Mouse (Mus musculus): ENCODE data around the gene Tnni1. TPM values are rescaled to one million over a fixed set of nuclear protein-coding genes. Genes with fewer than 3 reads are reported as not detected.

Tnni1 gene
- total and polyA plus RNA-seq, 2 experiments = 0.46 TPM; not detected in 1

DNA sequence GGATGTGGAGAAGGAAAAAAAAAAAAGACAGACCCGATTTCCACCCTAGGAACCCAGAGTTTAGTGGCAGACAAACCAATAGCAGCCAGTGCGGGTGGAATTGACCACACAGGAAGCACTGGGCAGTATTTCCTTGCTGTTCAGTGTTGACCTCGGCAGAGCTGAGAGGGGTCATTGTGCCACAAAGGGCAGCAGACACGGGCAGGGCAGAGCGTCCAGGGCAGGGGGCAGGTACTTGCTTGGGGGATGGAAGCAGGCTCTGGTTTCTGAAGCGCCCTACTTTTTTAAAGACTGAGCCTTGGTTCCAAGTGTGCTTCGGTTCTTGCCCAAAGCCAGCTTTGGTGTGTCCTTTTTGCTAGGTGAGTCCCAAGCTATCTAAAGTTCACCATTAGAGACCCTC lies 9.0 kb upstream of the Tnni1 start:
- no peak for DNase-seq (ENCODE audit: extremely low read depth, low read depth, low spot score)
- no peaks in the 10 kb centered on the region for H3K4me1 ChIP-seq (ENCODE audit: control insufficient read depth, insufficient read depth, low read length)
- H3K27ac ChIP-seq (replicated peaks; ENCODE audit: insufficient read depth, low read depth, low read length) = no peak overlapping the region

DNA sequence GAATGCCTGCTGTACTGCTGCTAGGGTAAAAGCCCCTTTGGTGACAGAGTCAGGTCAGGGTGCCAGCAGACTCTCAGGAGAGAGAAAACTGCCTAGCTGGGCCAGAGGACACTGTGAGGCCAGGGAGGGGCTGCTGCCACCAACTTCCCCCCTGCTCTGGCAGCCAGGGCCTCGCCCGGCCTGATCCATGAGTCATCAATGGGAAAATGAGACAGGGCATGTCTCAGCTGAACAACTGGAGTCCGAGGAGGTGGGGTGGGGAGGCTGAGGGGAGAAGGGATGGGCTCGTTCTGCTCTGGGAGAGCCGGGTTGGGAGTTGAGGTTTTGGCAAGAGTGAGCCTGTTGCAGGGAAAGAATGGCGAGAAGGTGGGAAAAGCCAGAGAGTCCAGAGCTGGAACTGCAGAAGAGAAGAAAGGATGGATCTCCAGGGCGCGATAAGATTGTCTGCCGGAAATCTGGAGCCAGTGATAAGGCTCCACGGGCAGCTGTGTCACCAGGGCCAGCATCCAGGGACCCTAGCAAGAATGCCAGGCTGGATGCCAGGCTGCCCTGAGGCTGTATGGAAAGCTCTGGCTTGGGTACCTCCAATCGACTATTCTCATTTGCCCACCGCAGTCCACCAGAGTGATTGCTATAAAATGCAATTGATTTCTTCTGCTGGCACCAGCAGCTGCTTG lies 8.2 kb upstream of the Tnni1 start:
- Histone ChIP-seq H3K27ac (replicated peaks; ENCODE audit: insufficient read depth, low read depth, low read length) (no peak overlapping the region), H3K27me3 (ENCODE audit: control insufficient read depth, insufficient read depth, low read length) (peaks cover 4% of the 10 kb centered on the region; the same call in 1 of the 2 replicates), H3K79me2 (ENCODE audit: control insufficient read depth, insufficient read depth, low read length) (no peaks in the 10 kb centered on the region), H3K4me3 (ENCODE audit: insufficient read depth, low read depth, low read length) (no peak overlapping the region), H3K36me3 (ENCODE audit: control insufficient read depth, insufficient read depth, low read length) (no peaks in the 10 kb centered on the region), H3K4me1 (ENCODE audit: control insufficient read depth, insufficient read depth, low read length) (no peaks in the 10 kb centered on the region), H3K9ac (ENCODE audit: low read depth, low read length) (no peak overlapping the region)
- WGBS = 65% methylated on average over 12 of the region's 12 CpGs
- TF ChIP-seq CTCF (IDR thresholded peaks at IDR 0.05; ENCODE audit: low read depth, low read length) (no peak), POLR2A (IDR thresholded peaks at IDR 0.05; ENCODE audit: extremely low read depth, insufficient read depth, low read length) (no peak)
- DNase-seq (ENCODE audit: extremely low read depth, low read depth, low spot score) = no peak

More for the DNA sequence above, 9.0 kb upstream of the Tnni1 start:
- TF ChIP-seq CTCF (IDR thresholded peaks at IDR 0.05; ENCODE audit: low read depth, low read length) = no peak
- Histone ChIP-seq H3K36me3 (ENCODE audit: control insufficient read depth, insufficient read depth, low read length) (no peaks in the 10 kb centered on the region), H3K27me3 (ENCODE audit: control insufficient read depth, insufficient read depth, low read length) (peaks cover 11% of the 10 kb centered on the region; the same call in 1 of the 2 replicates), H3K9ac (ENCODE audit: low read depth, low read length) (no peak overlapping the region), H3K79me2 (ENCODE audit: control insufficient read depth, insufficient read depth, low read length) (no peaks in the 10 kb centered on the region), H3K4me3 (ENCODE audit: insufficient read depth, low read depth, low read length) (no peak overlapping the region)
- 62% methylated on average over 7 of the region's 7 CpGs for WGBS

DNA sequence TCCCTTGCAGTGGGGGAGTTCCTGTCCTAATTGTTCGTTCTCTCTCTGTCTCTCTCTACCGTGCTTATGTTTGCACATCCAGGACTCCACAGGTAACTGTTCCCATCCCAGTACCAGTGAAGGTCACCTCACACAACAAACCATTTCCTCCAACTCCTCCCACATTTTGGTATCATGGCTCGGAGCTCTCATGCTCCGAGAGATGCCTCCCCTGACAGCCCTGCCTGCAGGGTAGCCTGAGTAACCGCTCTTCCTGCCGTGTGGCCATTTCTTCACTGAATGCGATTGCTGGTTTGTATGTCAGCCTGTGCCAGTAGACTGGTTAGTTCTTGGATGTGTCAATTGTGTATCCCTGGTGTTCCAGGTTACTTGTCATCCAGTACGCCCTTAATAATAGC lies 7.7 kb upstream of the Tnni1 start:
- H3K27ac ChIP-seq (replicated peaks; ENCODE audit: insufficient read depth, low read depth, low read length) = no peak overlapping the region
- 0 out of 2 replicates have a peak, but pooled peaks cover 2% of the 10 kb centered on the region for H3K27me3 ChIP-seq (ENCODE audit: control insufficient read depth, insufficient read depth, low read length)
- no peaks in the 10 kb centered on the region for H3K36me3 ChIP-seq (ENCODE audit: control insufficient read depth, insufficient read depth, low read length)
- no peak overlapping the region for H3K9ac ChIP-seq (ENCODE audit: low read depth, low read length)
- 61% methylated on average over 8 of the region's 8 CpGs for WGBS
- H3K4me3 ChIP-seq (ENCODE audit: insufficient read depth, low read depth, low read length) = no peak overlapping the region
- DNase-seq (ENCODE audit: extremely low read depth, low read depth, low spot score) = no peak
- TF ChIP-seq POLR2A (IDR thresholded peaks at IDR 0.05; ENCODE audit: extremely low read depth, insufficient read depth, low read length) = no peak
- TF ChIP-seq CTCF (IDR thresholded peaks at IDR 0.05; ENCODE audit: low read depth, low read length) = no peak
- no peaks in the 10 kb centered on the region for H3K79me2 ChIP-seq (ENCODE audit: control insufficient read depth, insufficient read depth, low read length)
- no peaks in the 10 kb centered on the region; the same call in 1 of the 2 replicates for H3K4me1 ChIP-seq (ENCODE audit: control insufficient read depth, insufficient read depth, low read length)

DNA sequence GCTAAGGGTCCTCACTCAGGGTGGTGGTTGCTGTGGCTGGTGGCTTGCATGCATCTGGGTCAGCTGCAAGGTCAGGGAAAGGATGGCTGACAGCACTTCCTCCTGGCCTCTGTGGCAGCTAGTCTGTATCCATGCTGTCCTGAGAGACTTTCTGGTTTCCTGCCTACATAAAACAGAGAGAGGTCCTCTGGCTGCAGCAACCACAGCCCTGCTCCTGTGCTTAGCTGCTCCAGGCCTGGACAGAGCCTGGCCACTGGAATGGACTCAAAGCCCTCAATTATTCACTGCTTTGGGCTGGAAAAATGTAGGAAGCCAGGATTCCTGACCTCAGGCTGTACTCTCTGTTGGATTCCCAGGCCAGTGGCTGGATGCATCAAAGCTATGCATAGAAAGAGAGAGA lies 2.6 kb upstream of the Tnni1 start:
- Histone ChIP-seq H3K79me2 (ENCODE audit: control insufficient read depth, insufficient read depth, low read length) (no peaks in the 10 kb centered on the region), H3K9ac (ENCODE audit: low read depth, low read length) (no peak overlapping the region), H3K27me3 (ENCODE audit: control insufficient read depth, insufficient read depth, low read length) (0 out of 2 replicates have a peak, but pooled peaks cover under 1% of the 10 kb centered on the region), H3K27ac (replicated peaks; ENCODE audit: insufficient read depth, low read depth, low read length) (no peak overlapping the region), H3K4me1 (ENCODE audit: control insufficient read depth, insufficient read depth, low read length) (no peaks in the 10 kb centered on the region; the same call in 1 of the 2 replicates), H3K36me3 (ENCODE audit: control insufficient read depth, insufficient read depth, low read length) (no peaks in the 10 kb centered on the region), H3K4me3 (ENCODE audit: insufficient read depth, low read depth, low read length) (no peak overlapping the region)
- no peak for DNase-seq (ENCODE audit: extremely low read depth, low read depth, low spot score)
- TF ChIP-seq CTCF (IDR thresholded peaks at IDR 0.05; ENCODE audit: low read depth, low read length) = no peak
- no peak for TF ChIP-seq POLR2A (IDR thresholded peaks at IDR 0.05; ENCODE audit: extremely low read depth, insufficient read depth, low read length)

DNA sequence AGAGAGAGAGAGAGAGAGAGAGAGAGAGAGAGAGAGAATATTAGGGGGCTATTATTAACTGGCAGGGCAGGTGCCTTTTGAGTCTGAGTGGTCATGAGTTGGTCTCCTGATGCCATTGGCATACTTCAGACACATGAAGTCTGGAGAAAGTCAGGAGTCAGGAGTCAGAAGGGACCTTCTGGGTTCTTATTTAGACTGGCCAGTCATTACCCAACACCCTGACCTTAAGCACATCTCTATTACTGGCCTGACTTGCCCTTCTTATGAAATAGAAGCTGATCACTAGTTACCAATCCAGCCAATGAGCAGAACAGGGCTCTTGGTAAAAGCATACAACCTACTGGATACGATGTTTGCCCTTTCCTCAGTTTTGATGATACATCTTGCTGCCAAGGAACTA lies 2.2 kb upstream of the Tnni1 start:
- Histone ChIP-seq H3K27me3 (ENCODE audit: control insufficient read depth, insufficient read depth, low read length) (no peaks in the 10 kb centered on the region), H3K4me1 (ENCODE audit: control insufficient read depth, insufficient read depth, low read length) (no peaks in the 10 kb centered on the region; the same call in 1 of the 2 replicates), H3K4me3 (ENCODE audit: insufficient read depth, low read depth, low read length) (no peak overlapping the region), H3K79me2 (ENCODE audit: control insufficient read depth, insufficient read depth, low read length) (no peaks in the 10 kb centered on the region), H3K27ac (replicated peaks; ENCODE audit: insufficient read depth, low read depth, low read length) (no peak overlapping the region), H3K9ac (ENCODE audit: low read depth, low read length) (no peak overlapping the region), H3K36me3 (ENCODE audit: control insufficient read depth, insufficient read depth, low read length) (no peaks in the 10 kb centered on the region)
- TF ChIP-seq POLR2A (IDR thresholded peaks at IDR 0.05; ENCODE audit: extremely low read depth, insufficient read depth, low read length) (no peak), CTCF (IDR thresholded peaks at IDR 0.05; ENCODE audit: low read depth, low read length) (no peak)
- WGBS = 86% methylated on average over 1 of the region's 1 CpGs
- DNase-seq (ENCODE audit: extremely low read depth, low read depth, low spot score) = no peak

DNA sequence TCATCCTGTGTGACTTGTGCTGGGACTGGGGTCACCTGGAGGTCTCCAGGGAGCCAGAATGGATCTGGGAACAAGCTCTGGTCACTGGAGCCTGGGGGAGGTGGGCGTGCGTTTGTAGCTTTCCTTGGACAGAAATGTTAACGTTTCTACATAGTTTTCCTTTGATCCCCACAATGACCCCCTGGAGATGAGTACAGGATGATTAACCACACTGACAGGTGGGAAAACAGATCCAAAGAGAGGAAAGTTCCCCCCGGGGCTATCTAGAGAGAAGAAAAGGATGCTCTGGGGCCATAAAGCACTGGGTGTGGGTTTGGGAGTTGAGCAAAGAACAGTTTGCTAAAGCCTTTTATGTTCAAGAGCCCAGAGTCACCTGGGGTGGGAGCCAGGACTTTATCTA lies 1.4 kb downstream of the Tnni1 start:
- H3K9ac ChIP-seq (ENCODE audit: low read depth, low read length) = no peak overlapping the region
- H3K4me3 ChIP-seq (ENCODE audit: insufficient read depth, low read depth, low read length) = no peak overlapping the region
- H3K36me3 ChIP-seq (ENCODE audit: control insufficient read depth, insufficient read depth, low read length) = no peaks in the 10 kb centered on the region
- 69% methylated on average over 4 of the region's 4 CpGs for WGBS
- H3K79me2 ChIP-seq (ENCODE audit: control insufficient read depth, insufficient read depth, low read length) = no peaks in the 10 kb centered on the region
- no peaks in the 10 kb centered on the region; the same call in 1 of the 2 replicates for H3K4me1 ChIP-seq (ENCODE audit: control insufficient read depth, insufficient read depth, low read length)
- no peak overlapping the region for H3K27ac ChIP-seq (replicated peaks; ENCODE audit: insufficient read depth, low read depth, low read length)
- TF ChIP-seq CTCF (IDR thresholded peaks at IDR 0.05; ENCODE audit: low read depth, low read length) (no peak), POLR2A (IDR thresholded peaks at IDR 0.05; ENCODE audit: extremely low read depth, insufficient read depth, low read length) (no peak)
- H3K27me3 ChIP-seq (ENCODE audit: control insufficient read depth, insufficient read depth, low read length) = no peaks in the 10 kb centered on the region
- DNase-seq (ENCODE audit: extremely low read depth, low read depth, low spot score) = no peak
